Mouse (Mus musculus): ENCODE measurements around the gene Ghr.

The Ghr gene

GRCm38 (mm10) chr15:3383788-3384187 lies 199.5 kb downstream of the Ghr start:
- no peak for DNase-seq (ENCODE audit: low read depth, low spot score)

- DNase-seq (ENCODE audit: low read depth, low spot score): no peak
These were observed 201.9 kb downstream of the Ghr start for GRCm38 (mm10) chr15:3381413-3381812.

GRCm38 (mm10) chr15:3368261-3368832 lies 214.9 kb downstream of the Ghr start:
- no peak for DNase-seq (ENCODE audit: low read depth, low spot score)

- DNase-seq (ENCODE audit: low read depth, low spot score): peak; percentile 18
These were observed 227.1 kb downstream of the Ghr start for GRCm38 (mm10) chr15:3356073-3356766.

- no peak for DNase-seq (ENCODE audit: low read depth, low spot score)
These were observed 229.6 kb downstream of the Ghr start for GRCm38 (mm10) chr15:3353696-3354095.

- DNase-seq (ENCODE audit: low read depth, low spot score): no peak
These were observed 233.8 kb downstream of the Ghr start for GRCm38 (mm10) chr15:3349306-3350064.

- DNase-seq (ENCODE audit: low read depth, low spot score): no peak
These were observed 236.6 kb downstream of the Ghr start for GRCm38 (mm10) chr15:3346682-3347081.

GRCm38 (mm10) chr15:3344555-3344954 lies 238.7 kb downstream of the Ghr start:
- DNase-seq (ENCODE audit: low read depth, low spot score): peak; percentile 12

GRCm38 (mm10) chr15:3341806-3342582 lies 241.3 kb downstream of the Ghr start:
- no peak for DNase-seq (ENCODE audit: low read depth, low spot score)

- no peak for DNase-seq (ENCODE audit: low read depth, low spot score)
These were observed 243.4 kb downstream of the Ghr start for GRCm38 (mm10) chr15:3339847-3340246.

- DNase-seq (ENCODE audit: low read depth, low spot score): no peak
These were observed 250.8 kb downstream of the Ghr start for GRCm38 (mm10) chr15:3332517-3332916.

GRCm38 (mm10) chr15:3331813-3332212 lies 251.5 kb downstream of the Ghr start:
- no peak for DNase-seq (ENCODE audit: low read depth, low spot score)

- DNase-seq (ENCODE audit: low read depth, low spot score): no peak
These were observed 253.0 kb downstream of the Ghr start for GRCm38 (mm10) chr15:3330291-3330690.

GRCm38 (mm10) chr15:3323041-3323440 lies 260.3 kb downstream of the Ghr start:
- DNase-seq (ENCODE audit: low read depth, low spot score): no peak

GRCm38 (mm10) chr15:3319929-3320328 lies 263.4 kb downstream of the Ghr start:
- no peak for DNase-seq (ENCODE audit: low read depth, low spot score)

- no peak for DNase-seq (ENCODE audit: low read depth, low spot score)
These were observed 266.7 kb downstream of the Ghr start for GRCm38 (mm10) chr15:3316617-3317016.

- no peak for DNase-seq (ENCODE audit: low read depth, low spot score)
These were observed 270.4 kb downstream of the Ghr start for GRCm38 (mm10) chr15:3312937-3313336.

GRCm38 (mm10) chr15:3309856-3310255 lies 273.4 kb downstream of the Ghr start:
- DNase-seq (ENCODE audit: low read depth, low spot score): no peak

GRCm38 (mm10) chr15:3303426-3303825 lies 279.9 kb downstream of the Ghr start, which contains the start of gene Ccdc152:
Gene Ccdc152 (minus strand): TSS chr15:3303526.
- DNase-seq (ENCODE audit: low read depth, low spot score): no peak

- no peak for DNase-seq (ENCODE audit: low read depth, low spot score)
These were observed 282.8 kb downstream of the Ghr start for GRCm38 (mm10) chr15:3300361-3301100.

- DNase-seq (ENCODE audit: low read depth, low spot score): no peak
These were observed 285.7 kb downstream of the Ghr start for GRCm38 (mm10) chr15:3297615-3298014.

Data from brain, embryonic 18.5 days (tissue).